Mouse (Mus musculus) kidney, postnatal 4 days (tissue): Measurements from ENCODE around the gene Cnbp.

Experiments
- DNase-seq, 2 experiments: peaks; one replicate each; pipeline ENCODE4 v3.0.0; 2021; ENCODE audit warnings: mixed read lengths in 2 of 2

The Cnbp gene

GRCm38 (mm10) chr6:87849780-87850154, 1.1 kb downstream of the Cnbp start:
- peak in 1 of 2 experiments; percentile 44 for DNase-seq

GRCm38 (mm10) chr6:87846813-87847212, 4.1 kb downstream of the Cnbp start:
- DNase-seq, result no peak

DNA sequence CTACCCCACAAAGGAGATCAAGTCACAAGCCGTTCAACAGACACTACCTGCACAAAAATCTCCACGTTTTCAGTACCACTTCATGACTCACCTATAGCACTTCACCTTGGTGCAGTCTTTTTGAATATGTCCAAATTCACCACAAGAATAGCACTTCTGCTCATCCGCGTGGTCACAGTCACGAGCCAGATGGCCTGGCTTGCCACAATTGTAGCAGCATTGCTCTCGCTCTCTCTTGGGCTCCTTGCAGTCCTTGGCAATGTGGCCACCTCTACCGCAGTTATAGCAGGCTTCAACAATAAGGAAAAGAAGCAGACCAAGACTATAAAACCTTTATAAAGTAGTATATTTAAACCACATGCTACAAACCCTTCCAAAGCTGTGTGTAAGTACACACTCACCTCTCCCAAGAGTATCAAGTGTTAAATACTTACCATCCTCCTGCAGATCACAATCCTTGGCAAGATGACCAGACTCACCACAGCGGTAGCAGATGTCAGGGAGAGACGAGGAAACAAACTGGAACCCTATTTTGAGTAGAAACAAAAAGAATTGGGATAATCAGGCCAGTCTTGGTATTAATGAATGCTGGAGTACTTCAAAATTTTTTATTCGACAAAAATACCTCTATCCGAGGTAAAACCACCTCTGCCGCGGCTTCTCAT, 5.7 kb downstream of the Cnbp start:
- DNase-seq, result no peak

DNA sequence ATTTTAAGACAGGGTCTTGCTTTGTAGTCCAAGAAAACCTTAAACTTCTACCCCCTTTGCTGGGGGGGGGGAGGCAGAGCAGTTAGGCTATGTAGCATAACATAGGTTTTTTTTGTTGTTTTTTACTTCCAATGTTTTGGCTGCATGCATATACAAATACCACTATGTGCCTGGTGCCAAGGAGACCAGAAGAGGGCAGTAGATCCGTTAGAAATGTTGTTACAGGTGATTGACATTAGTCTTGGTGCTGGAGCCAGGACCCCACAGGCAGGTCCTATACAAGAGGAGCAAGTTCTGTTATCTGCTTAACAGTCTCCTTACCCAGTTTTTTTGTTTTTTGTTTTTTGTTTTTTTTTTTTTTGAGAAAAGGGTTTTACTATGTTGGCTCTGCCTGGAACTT, 8.7 kb downstream of the Cnbp start:
- DNase-seq, result peak in 1 of 2 experiments; percentile 24

- no peak for DNase-seq
These were observed 9.3 kb downstream of the Cnbp start for GRCm38 (mm10) chr6:87841635-87842034.

GRCm38 (mm10) chr6:87839797-87840341, 11.0 kb downstream of the Cnbp start:
- no peak for DNase-seq

GRCm38 (mm10) chr6:87838551-87839197, 12.2 kb downstream of the Cnbp start, which contains the start of gene Isy1:
Gene Isy1, minus strand, starts transcription at chr6:87838798.
- DNase-seq, result peak; percentile 93 to 96

DNA sequence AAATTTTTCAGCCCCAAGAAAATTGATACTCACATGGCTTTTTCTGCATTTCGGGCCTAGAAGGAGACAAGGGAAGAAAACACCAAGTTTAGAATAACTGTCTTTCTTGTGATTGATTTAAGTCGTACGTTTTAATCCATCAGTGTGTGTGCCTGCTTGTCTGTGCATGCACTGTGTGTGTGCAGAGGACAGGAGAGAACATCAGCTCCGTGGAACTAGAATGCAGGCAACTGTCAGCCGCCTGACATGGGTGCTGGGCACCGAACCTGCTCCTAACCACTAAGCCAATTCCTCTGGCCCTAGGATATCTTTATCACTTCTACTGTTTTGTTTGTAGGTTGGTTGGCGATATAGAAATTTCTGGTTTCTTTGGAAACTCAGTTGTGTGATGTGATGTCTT, 15.2 kb downstream of the Cnbp start, which contains the start of gene Gm45140:
Gene Gm45140 (minus strand): TSS at position 101 of the 400 bp plus-strand sequence.
- DNase-seq, result no peak

- no peak for DNase-seq
These were observed 30.5 kb downstream of the Cnbp start for GRCm38 (mm10) chr6:87820366-87820765.

GRCm38 (mm10) chr6:87814486-87814885, 36.4 kb downstream of the Cnbp start:
- DNase-seq, result no peak

GRCm38 (mm10) chr6:87812656-87813055, 38.2 kb downstream of the Cnbp start:
- DNase-seq, result no peak

- peak; percentile 95 to 96 for DNase-seq
These were observed 39.1 kb downstream of the Cnbp start, which contains the start of gene Rab43 for GRCm38 (mm10) chr6:87811675-87812338. Gene Rab43, minus strand, starts transcription at chr6:87812164.

DNA sequence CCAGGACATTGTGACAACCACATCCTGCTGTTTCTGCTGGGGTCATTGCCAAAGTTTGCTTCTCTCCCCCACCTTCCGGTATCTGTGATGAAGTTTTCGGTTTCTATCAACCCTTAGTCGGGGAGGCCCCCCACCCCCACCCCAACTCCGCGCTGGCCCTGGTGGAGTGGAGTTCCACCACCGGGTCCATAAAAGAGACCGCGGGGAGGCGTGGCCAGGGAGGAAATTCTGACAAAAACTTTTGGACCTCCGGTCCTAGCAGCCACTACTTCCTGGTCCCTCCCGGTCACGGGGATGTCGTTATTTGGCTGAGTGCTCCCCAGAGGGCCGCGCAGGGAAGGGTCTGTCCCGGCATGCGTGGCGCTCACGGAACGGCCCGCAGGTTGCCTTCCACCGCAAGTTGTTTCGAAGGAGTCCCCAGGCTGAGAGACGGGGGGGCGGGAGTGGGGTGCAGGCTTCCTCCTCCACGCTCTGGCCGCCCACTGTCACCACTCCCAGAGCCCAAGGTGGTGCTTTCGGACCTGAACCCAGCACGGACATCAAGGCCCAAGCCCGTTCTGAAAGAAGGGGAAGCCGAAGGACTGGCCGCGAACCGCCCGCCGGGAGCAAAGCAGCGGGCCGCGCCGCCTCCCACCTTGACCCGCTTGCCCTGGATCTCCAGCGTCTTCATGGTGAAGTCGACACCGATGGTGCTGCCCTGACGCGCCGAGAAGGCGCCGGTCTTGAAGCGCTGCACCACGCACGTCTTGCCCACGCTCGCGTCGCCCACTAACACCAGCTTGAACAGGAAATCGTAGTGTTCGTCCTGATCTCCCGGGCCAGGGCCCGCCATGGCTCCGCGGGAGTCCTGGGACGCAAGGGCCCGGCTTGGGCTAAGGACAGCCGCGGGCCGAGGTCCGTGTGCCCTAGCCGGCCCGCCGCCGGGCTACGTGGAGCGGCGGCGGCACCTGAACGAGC, 39.9 kb downstream of the Cnbp start:
- peak; percentile 77 to 85 for DNase-seq

- no peak for DNase-seq
These were observed 40.6 kb downstream of the Cnbp start for GRCm38 (mm10) chr6:87810311-87810710.

GRCm38 (mm10) chr6:87809651-87810161, 41.2 kb downstream of the Cnbp start:
- no peak for DNase-seq

DNA sequence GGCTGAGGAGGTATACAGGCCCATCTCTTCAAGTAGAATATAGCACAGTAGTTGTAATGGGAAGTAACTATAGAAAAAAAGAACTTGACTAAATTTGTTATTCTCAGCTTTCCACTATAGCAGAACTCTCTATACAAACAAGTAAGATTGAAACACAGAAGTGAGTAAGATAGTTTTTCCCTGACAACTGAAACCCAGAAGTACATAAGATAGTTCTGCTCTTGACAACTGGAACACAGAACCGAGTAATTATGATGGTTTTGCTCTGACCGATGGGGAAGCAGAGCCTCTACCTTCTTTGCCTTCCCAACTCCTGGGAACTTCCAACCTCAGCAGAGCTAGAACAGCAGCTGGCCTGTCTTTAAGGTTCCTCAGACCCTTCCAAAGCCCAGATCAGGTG, 41.8 kb downstream of the Cnbp start:
- no peak for DNase-seq

DNA sequence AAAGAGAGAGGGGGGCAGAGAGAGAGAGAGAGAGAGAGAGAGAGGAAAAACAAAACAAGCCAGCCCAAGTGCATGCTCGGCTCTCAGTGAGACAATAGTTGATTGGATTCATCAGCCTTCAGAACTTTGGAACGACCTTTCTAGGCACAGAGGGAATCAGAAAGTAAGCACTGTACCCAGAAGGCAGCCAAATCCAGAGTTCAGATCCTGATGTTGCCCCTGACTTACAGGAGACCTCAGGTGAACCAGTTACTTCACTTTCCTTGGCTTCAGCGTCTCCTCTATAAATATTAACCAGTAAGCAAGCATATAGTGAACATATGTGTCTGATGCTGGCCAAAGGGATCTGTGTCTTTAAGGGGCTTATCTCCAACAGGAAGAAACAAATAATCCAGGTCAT, 42.4 kb downstream of the Cnbp start:
- no peak for DNase-seq

DNA sequence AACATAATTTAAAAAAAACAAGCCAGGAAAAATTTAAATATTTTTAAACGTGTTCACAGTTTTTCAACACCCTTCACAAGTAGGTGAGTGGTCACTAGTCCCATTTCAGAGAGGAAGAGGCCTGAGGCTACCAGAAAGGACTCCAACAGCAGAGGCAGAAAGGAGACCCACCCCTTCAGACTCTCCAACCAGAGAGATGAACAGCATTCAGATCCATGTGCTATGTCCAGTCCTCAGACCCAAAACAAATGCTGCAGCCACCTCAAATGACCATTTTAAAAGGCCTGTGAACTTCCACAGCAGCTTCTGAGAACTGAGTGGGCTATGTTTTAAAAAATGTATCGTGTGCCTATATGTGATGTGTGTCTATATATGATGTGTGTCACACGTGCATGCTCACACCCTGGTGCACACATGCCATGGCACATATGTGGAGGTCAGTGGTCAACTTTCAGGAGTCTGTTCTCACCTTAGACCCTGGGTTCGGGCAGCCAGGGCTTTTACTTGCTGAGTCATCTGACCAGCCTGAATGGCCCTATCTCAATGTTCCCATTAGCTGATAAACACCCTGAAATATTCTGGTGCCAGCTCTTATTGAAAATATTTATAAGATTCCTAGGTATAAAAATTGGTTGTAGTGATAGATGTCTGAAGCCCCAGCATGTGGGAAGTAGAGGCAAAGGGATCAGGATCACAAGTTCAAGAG, 43.0 kb downstream of the Cnbp start:
- DNase-seq, result no peak

GRCm38 (mm10) chr6:87806857-87807256, 44.0 kb downstream of the Cnbp start:
- no peak for DNase-seq

DNA sequence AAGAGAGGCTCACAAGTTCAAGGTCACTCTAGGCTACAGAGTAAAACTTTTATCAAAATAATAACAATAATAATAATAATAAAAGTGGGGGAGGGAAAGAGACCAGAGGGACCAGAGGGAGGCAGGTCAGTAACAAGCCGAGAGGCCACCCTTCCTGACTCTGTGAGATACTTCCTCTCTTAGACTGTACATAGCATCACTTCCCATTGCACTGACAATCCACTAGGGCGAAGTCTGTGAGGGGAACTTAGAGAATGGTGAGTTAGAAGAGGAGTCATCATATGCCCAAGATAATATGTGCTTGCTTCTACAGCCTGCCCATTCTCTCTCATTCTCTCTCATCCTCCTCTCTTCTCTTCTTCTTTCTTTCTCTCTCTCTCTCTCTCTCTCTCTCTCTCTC, 44.9 kb downstream of the Cnbp start:
- DNase-seq, result no peak

GRCm38 (mm10) chr6:87805448-87805847, 45.5 kb downstream of the Cnbp start:
- no peak for DNase-seq
